Mouse (Mus musculus) spleen, embryonic (tissue): Measurements from ENCODE around the gene Timm13.

Experiments used
- CTCF ChIA-PET: fragments of 350-600 bp; sonication (Branson Sonifier 250); formaldehyde crosslinking; loops from one replicate; lab custom pipeline; 2022; lab: Charles Lee

Gene Timm13

GRCm38 (mm10) chr10:80934136-80934985, 33.6 kb upstream of the Timm13 start:
- CTCF ChIA-PET, result interaction anchor here (0.6 kb wide), 2 partner anchors 20 to 180 kb away, joined by 4 to 12 read pairs; partner anchors contain the start of gene Dot1l

GRCm38 (mm10) chr10:80933421-80933979, 32.7 kb upstream of the Timm13 start:
- CTCF ChIA-PET, result interaction anchor here (0.6 to 0.7 kb wide), 2 partner anchors 55 to 64 kb away, joined by 3 read pairs; no protein-coding TSS in a partner anchor

GRCm38 (mm10) chr10:80932700-80933420, 32.1 kb upstream of the Timm13 start:
- CTCF ChIA-PET, result interaction anchor here (0.6 to 0.7 kb wide), 4 partner anchors 15 to 64 kb away, joined by 3 read pairs; no protein-coding TSS in a partner anchor

GRCm38 (mm10) chr10:80932206-80932605, 31.4 kb upstream of the Timm13 start:
- CTCF ChIA-PET, result interaction anchor here (0.6 to 1.8 kb wide), 4 partner anchors 16 to 461 kb away, joined by 3 to 6 read pairs (median 3); no protein-coding TSS in a partner anchor

GRCm38 (mm10) chr10:80931695-80932094, 30.9 kb upstream of the Timm13 start:
- CTCF ChIA-PET, result interaction anchor here (0.6 to 1.8 kb wide), 4 partner anchors 24 to 461 kb away, joined by 3 to 6 read pairs (median 4); no protein-coding TSS in a partner anchor

GRCm38 (mm10) chr10:80931153-80931671, 30.4 kb upstream of the Timm13 start:
- CTCF ChIA-PET, result interaction anchor here (0.5 to 1.8 kb wide), 6 partner anchors 25 to 990 kb away, joined by 3 to 8 read pairs (median 4); no protein-coding TSS in a partner anchor

GRCm38 (mm10) chr10:80930361-80931152, 29.8 kb upstream of the Timm13 start:
- CTCF ChIA-PET, result interaction anchor here (0.5 to 4.3 kb wide), 6 partner anchors 25 to 989 kb away, joined by 3 to 25 read pairs (median 5); no protein-coding TSS in a partner anchor

- CTCF ChIA-PET, result interaction anchor here (0.6 to 4.3 kb wide), 5 partner anchors 11 to 770 kb away, joined by 3 to 25 read pairs (median 7); no protein-coding TSS in a partner anchor
Measured at GRCm38 (mm10) chr10:80929299-80930226, 28.8 kb upstream of the Timm13 start, which contains the start of gene Gadd45b. TSS of gene Gadd45b (plus strand) at chr10:80930073.

GRCm38 (mm10) chr10:80928586-80929298, 28.0 kb upstream of the Timm13 start:
- CTCF ChIA-PET, result interaction anchor here (0.7 to 4.3 kb wide), 5 partner anchors 12 to 66 kb away, joined by 3 to 25 read pairs (median 7); no protein-coding TSS in a partner anchor

GRCm38 (mm10) chr10:80925472-80925871, 24.7 kb upstream of the Timm13 start:
- CTCF ChIA-PET, result interaction anchor here (0.5 to 1.3 kb wide), 4 partner anchors 30 to 422 kb away, joined by 3 read pairs; no protein-coding TSS in a partner anchor

GRCm38 (mm10) chr10:80921923-80922322, 21.2 kb upstream of the Timm13 start:
- CTCF ChIA-PET, result no interaction called here

GRCm38 (mm10) chr10:80917779-80918434, 17.1 kb upstream of the Timm13 start, which contains the start of gene Lmnb2:
TSS of gene Lmnb2 (minus strand) at chr10:80918245.
- CTCF ChIA-PET, result interaction anchor here (0.6 to 1.2 kb wide), 3 partner anchors 16 to 81 kb away, joined by 3 to 4 read pairs (median 4); no protein-coding TSS in a partner anchor

GRCm38 (mm10) chr10:80917336-80917778, 16.6 kb upstream of the Timm13 start:
- CTCF ChIA-PET, result interaction anchor here (0.6 to 1.2 kb wide), 3 partner anchors 15 to 257 kb away, joined by 4 to 5 read pairs (median 4); no protein-coding TSS in a partner anchor

- CTCF ChIA-PET, result interaction anchor here (0.6 kb wide), 1 partner anchor 17 kb away, joined by 3 read pairs; no protein-coding TSS in a partner anchor
Measured at GRCm38 (mm10) chr10:80915736-80916135, 15.0 kb upstream of the Timm13 start.

- CTCF ChIA-PET, result no interaction called here
Measured at GRCm38 (mm10) chr10:80915260-80915659, 14.5 kb upstream of the Timm13 start.

- CTCF ChIA-PET, result no interaction called here
Measured at GRCm38 (mm10) chr10:80914253-80914656, 13.5 kb upstream of the Timm13 start.

GRCm38 (mm10) chr10:80913364-80914011, 12.7 kb upstream of the Timm13 start:
- CTCF ChIA-PET, result no interaction called here
